In genomic region chr10:84377956-84378355, GRCm38 (mm10) we compare ENCODE assay signal across 16 mouse cellular contexts.
"Had no signal": no experiment of that assay in that cellular context is flagged by ENCODE, and none has a peak within 500 bp of the region (broad histone marks: within the 10 kb centered on the region; RNA-seq: fewer than 3 reads in every experiment).

No protein-coding gene starts in this region.

- H3K27me3 ChIP-seq: lung, embryonic 15.5 days; midbrain, embryonic 12.5 days; midbrain, embryonic 15.5 days; neural tube, embryonic 12.5 days; stomach, embryonic 15.5 days had no signal

- H3K9me3 ChIP-seq: lung, embryonic 15.5 days; midbrain, embryonic 12.5 days; midbrain, embryonic 15.5 days; neural tube, embryonic 12.5 days; stomach, embryonic 15.5 days had no signal

- H3K4me3 ChIP-seq: lung, embryonic 15.5 days; megakaryocyte, embryonic 14.5 days; midbrain, embryonic 12.5 days; midbrain, embryonic 15.5 days; neural tube, embryonic 12.5 days; stomach, embryonic 15.5 days had no signal

- H3K27ac ChIP-seq: lung, embryonic 15.5 days; macrophage; midbrain, embryonic 12.5 days; midbrain, embryonic 15.5 days; neural tube, embryonic 12.5 days; stomach, embryonic 15.5 days; stomach, postnatal 0 days had no signal

- DNase-seq: liver, postnatal 0 days; lung, adult 2 months; lung, postnatal 14 days; lung, postnatal 36 days; right cerebral cortex, postnatal 14 days; thymus, adult 2 months; thymus, postnatal 25 days; thymus, postnatal 4 days had no signal
